Mouse (Mus musculus) gastrocnemius, postnatal 14 days (tissue): ENCODE results near the gene Gm20661. TPM values are rescaled to one million over a fixed set of nuclear protein-coding genes. Genes with fewer than 3 reads are reported as not detected.
"Not testable (repeated sequence)": the region's sequence is repeated elsewhere in the genome, so short reads cannot be mapped to it uniquely, and the experiment has no call there.

Experiments
- DNase-seq: peaks from one replicate; pipeline ENCODE4 v3.0.0; 2021; ENCODE audit warnings: mixed read lengths
- intact Hi-C: fragments of 180-260 bp; cut with DNase I; formaldehyde crosslinking; loops from one replicate; pipeline ENCODE4 v1.15.1; 2025; ENCODE audit warnings: low total_unique reads
- total RNA-seq, 2 experiments: library from RNA; stranded (reverse); gene quantifications; 2 replicates each; pipeline ENCODE4 v1.2.3; 2021

The Gm20661 gene
- total RNA-seq, 2 experiments from 2014 or later, result 0.33 TPM; not detected in 1

DNA sequence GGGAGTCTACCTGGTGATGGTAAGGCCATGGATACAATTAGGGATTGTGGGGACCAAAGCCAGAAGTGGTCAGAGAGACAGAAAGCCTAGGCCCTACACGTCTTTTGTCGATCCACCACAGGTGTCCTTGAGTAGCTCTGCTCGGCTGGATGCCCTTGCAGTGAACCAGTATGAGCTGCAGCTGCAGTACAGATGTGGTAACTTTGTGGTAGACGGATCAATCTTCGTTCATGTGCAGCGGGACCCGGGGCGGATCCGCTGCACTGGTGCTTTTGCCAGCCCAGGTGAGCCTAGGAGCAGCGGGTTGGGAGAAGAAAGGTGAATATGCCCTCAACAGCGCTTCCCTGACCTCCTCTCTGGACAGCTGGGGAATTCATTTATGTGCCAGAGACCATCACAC, 10.2 kb downstream of the Gm20661 start:
- DNase-seq, result no peak
- intact Hi-C loops, result no loop called here

DNA sequence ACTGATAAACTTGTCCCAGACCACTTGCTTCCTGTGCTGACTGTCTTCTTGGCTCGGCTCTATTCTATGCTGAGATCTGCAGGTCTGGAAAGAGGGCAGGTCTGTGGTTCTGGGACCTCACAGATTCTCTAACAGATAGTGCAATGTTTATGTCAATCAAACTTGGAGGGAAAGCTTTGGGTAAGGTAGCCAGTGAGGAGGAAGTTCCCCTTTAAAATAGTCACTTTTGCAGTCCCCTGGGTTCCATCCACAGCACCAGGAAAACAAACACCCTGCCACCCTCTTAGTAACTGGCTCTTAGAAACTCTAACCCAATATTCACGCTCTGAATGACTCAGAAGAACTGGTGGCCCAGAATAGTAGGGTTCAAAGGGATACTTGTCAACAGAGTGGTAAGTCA, 11.6 kb downstream of the Gm20661 start:
- no peak for DNase-seq
- intact Hi-C loops, result no loop called here

DNA sequence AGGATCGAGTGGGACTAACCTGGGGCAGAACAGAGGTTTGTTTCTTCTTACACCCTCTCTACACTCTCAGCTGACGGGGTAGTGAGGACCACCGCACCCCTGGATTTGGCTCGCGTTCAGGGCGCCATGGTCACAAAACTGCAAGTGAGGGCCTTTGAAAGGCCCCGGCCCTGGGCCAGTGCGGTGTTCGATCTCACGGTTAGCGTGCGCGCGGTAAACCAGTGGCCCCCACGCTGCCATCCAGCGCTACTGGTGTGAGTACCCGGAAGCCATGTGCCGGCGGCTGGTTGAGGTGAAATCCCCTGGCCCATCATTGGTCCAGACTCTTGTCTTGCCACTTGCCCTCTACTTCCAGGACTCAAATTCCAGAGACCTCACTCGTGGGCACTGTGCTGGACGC, 12.7 kb downstream of the Gm20661 start:
- no peak for DNase-seq
- intact Hi-C loops, result no loop called here

GRCm38 (mm10) chr9:107996049-107996448, 13.2 kb downstream of the Gm20661 start, which contains the start of gene Gm20662:
TSS of gene Gm20662 (plus strand) at chr9:107996349.
- intact Hi-C loops, result no loop called here
- DNase-seq, result no peak

GRCm38 (mm10) chr9:108001922-108002770, 19.3 kb downstream of the Gm20661 start, which contains the start of gene Ip6k1:
TSS of gene Ip6k1 (plus strand) at chr9:108002501.
- intact Hi-C loops, result no loop called here
- DNase-seq, result peak; percentile 100

- DNase-seq, result peak; percentile 56
- intact Hi-C loops, result no loop called here
These were observed 20.1 kb downstream of the Gm20661 start for GRCm38 (mm10) chr9:108002778-108003530.

GRCm38 (mm10) chr9:108003531-108003890, 20.7 kb downstream of the Gm20661 start:
- intact Hi-C loops, result no loop called here

DNA sequence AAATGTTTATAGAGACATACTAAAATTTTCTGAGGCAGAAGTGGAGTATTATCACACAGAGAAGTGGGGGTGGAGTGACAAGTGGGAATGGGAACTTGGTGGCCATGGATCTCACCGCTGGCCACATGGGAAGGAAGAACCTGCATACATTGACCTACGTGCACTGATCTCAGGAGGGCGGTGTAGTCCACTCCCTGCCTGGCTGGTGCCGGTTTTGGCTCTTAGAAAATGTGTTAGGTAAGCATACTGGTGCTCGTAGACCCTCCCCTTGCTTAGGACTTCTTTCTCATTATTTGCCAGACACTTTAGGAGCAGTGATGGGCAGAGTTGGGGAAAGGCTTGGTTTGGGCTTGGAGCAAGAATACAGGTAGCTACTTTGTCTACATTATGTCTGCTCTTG, 25.2 kb downstream of the Gm20661 start:
- no peak for DNase-seq
- intact Hi-C loops, result no loop called here

More at GRCm38 (mm10) chr9:108003531-108003890, 20.7 kb downstream of the Gm20661 start:
- DNase-seq, result no peak

DNA sequence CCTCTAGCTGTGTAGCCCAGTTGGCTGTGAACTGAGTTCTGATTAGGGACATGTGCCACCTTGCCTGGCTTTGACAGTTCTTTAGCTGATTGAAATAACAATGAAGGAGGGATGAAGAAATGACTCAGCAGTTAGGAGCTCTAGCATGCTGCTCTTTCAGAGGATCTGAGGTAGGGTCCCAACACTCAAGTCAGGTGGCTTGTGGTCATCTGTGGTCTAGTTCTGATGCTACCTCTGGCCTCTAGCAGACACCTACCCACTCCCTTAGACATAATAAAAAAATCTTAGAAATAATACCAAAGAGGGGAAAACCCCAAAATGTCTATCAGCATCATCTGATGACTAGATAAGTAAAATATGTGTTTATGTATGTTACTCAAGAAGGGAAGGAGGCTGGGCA, 27.5 kb downstream of the Gm20661 start:
- DNase-seq, result no peak
- intact Hi-C loops, result no loop called here

- DNase-seq, intact Hi-C loops: not testable (repeated sequence)
These were observed 30.7 kb downstream of the Gm20661 start for GRCm38 (mm10) chr9:108013577-108013976.

GRCm38 (mm10) chr9:108017127-108017526, 34.3 kb downstream of the Gm20661 start:
- DNase-seq, result no peak
- intact Hi-C loops, result no loop called here

- DNase-seq, result no peak
- intact Hi-C loops, result no loop called here
These were observed 37.9 kb downstream of the Gm20661 start for GRCm38 (mm10) chr9:108020741-108021140.

- intact Hi-C loops, result no loop called here
- no peak for DNase-seq
These were observed 40.4 kb downstream of the Gm20661 start for GRCm38 (mm10) chr9:108023216-108023615.

- DNase-seq, result no peak
- intact Hi-C loops, result no loop called here
These were observed 43.7 kb downstream of the Gm20661 start for GRCm38 (mm10) chr9:108026584-108026983.

DNA sequence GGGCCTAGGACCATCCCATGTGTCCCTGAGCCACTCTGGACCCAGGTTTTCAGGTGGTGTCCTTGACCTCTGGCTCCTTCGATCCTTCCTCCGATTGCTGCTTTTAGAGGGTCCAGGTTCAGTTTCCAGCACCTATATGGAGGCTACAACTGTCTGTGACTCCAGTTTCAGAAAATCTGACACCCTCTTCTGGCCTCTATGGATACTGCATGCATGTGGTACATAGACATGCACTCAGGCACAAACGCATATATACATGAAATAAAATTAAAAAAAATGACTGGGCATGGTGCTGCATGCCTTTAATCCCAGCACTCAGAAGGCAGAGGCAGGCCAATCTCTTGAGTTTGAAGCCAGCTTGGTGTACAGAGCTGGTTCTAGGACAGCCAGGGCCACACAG, 45.0 kb downstream of the Gm20661 start:
- DNase-seq, result no peak
- intact Hi-C loops, result no loop called here

DNA sequence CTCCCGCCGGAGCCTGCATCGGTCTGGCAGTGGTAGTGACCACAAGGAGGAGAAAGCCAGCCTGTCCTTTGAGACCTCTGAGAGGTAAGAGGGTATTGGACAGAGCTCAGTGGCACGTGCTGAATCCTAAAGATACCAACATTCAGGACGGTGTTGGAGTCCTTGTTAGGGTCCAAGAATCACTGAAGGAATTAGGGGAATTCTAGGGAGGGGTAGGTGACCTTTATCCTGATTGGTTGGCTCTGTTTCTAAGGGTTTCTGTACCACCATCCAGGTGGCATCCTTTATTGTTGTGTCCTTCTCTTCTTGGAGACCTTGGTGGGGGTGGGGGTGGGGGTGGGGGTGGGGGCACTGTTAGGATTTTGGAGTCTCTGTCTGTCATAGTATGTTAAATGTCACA, 49.3 kb downstream of the Gm20661 start:
- intact Hi-C loops, result no loop called here
- no peak for DNase-seq

GRCm38 (mm10) chr9:108035331-108036156, 52.7 kb downstream of the Gm20661 start:
- no peak for DNase-seq
- intact Hi-C loops, result no loop called here
